Mouse (Mus musculus): ENCODE measurements around the gene Dst.

Dst gene

DNA sequence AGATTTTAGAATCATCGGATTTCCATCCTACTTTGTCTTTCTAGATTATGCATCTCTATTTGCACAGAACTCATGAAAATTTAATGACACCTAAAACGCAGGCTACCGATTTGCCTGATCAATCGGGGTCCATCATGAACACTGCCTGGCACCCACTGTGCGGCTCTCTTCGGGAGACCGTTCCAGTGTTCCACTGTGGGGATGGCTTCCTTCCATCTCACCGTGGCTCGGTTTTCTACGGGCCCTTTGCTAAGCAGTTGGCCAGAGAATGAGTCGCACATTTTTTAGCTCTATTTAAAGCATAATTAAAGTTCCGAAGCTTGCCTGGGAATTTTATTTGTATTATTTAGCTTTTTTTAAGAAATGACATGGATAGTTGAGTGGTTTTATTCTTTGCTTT, 72.4 kb downstream of the Dst start:
- no peak for DNase-seq

DNA sequence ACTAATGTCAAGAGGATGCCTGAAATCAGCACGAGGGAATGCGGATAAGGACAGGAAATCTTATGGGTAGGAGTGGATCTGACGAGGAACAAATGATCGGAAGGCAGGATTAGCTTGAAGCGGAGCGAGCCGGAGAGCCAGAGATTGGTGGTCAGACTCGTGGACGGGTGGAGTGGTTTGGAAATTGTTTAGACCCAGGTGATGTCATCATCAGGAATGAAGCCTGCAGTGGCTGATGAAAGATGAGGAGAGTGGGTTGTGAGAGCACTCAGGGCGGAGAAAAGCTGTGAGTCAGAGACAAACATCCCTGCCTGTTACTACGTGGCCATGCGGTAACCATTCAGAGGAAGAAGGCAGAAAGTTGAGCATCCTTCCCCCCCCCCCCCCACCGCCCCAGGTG, 81.6 kb downstream of the Dst start:
- DNase-seq, result no peak

DNA sequence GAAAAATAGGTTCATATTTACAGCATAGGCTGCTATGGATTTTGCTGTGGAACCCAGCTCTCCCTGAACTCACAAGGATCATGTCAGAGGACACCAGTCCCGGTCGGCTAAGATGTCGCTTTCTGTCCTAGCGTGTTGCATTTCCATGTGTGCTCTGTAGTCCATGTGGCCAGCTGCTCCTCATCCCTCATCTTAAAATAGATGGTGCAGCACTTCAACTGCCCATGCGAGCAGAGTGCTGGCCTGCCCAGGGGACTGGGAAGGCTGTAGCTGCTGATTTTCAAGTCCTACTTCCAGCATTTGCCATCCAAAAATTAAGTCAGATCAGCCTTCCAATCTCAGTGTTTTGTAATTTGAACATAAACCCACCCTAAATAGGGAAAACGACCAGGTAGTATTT, 83.0 kb downstream of the Dst start:
- DNase-seq, result no peak

DNA sequence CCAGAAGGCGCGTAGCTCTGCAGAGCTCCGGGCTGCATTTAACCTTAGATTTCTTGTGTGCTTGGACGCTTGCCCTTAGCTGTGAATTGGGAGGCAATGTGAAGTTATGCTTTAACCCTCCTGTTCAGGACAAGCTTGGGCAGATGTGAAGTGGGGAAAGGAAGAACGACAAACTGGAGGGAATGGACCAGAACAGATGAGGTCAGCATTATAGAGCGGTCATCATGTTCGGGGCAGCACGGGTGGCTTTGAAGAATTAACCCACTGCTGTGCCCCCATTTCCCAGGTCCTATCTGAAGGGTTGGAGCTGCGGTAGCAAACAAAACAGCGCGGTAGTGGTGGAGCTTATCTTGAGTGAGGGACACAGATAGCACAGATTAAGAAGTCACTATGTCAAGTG, 84.8 kb downstream of the Dst start:
- DNase-seq, result peak; percentile 33 to 35

DNA sequence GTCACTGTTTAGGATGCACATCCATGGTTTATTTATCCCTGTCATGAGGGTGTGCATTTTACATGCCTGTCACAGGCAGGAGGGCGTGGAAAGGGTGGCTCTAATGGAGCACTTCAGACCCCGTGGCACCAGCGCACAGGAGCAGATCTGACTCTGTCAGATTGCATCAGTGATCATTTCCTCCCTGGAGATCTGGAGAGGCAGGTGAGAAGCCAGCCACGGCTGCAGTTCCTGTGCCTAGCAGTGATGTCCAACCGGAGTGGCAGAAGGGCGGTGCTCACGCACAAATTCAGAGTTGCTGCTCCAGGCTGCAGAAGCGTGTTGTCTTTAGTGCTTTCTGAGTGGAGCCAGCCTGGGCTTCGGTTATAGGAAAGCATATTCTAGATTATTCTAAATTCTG, 86.2 kb downstream of the Dst start:
- no peak for DNase-seq

DNA sequence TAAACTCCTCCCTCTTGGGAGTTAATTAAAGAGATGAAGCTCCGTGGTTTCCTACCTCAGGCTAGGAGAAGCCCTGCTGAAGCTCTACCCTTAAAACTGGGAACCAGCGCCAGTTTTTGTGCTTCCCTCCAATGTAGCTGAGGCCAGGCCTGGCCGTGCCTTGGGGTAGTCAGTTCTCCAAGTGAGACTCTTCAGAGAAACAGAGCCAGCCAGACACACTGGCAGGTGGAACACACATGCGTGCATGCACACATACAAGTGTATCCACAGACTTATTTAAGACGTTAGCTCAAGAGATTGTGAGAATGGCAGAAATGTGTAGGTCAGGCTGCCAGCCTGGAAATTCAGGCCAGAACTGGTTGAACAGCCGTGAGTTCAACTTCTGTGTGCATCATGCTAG, 87.4 kb downstream of the Dst start:
- DNase-seq, result no peak

DNA sequence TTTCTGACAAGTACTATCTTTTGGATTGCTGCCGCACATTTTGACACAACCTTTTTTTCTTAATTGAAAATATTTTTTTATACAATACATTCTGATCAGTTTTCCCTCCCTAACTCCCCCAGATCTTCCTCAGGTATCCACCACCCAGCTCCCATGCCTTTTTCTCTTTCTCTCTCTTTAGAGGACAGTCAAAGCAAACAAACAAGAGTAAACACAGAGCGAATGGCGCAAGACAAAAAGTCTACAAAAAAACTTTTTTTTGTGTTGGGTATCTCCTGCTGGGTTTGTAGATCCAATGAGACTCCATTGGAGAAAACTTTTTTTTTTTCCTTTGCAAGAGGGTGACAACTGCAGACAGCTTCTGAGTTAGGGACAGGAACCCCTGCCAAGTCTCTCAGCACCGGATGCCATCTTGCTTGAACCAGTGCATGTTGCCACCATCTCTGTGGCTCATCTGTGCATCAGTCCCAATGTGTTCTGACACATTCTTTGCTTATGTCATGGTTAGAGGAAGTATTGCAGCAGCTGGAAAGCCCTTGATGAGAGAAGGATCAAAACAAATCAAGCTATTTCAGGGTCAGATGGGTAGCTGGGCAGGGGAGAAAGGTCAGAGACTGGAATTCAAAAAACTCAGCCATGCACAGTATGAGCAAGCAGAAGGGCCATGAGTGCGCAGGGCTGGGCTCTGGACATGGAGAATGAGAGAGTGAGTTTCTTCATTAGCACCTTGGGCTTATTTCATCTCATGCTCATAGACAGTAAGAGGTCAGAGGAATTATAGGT, 88.3 kb downstream of the Dst start:
- DNase-seq, result no peak

DNA sequence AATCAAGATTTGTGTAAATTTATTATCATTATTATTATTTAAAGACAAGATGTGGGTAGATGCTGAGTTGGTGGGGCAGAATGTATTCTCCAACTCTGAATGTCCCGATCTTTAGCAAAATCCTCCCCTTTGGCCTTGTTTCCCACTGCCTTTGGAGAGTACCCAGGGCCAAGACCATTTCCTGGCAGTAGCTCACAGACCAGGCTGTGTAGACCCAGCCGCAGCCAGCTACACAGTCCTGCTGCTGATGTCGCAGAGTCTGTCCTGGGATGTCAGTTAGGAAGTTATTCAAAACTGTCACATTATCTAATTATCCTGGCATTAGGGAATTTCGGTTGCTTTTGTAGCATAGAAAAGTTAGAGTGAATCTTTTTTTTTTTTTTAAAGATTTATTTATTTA, 94.3 kb downstream of the Dst start:
- DNase-seq, result no peak

DNA sequence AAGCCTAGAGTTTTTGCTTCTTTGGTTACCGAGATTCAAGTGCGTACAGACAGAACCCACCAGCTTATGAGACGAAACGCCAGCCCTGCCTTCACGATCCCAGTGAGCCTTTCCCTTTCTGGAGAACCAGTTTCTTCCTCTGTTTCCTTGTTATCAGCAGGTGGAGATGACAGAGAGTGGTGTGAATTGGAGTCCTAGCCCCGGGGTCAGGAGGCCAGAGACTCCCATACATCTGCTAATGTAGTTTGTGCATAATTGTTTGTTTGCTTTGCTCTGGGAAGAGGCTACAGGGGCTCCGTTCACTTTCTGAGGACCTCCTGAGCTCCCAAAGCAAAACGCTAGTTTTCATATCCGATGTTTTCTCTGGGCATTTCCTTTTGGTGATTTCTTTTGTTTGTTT, 94.9 kb downstream of the Dst start:
- DNase-seq, result no peak

DNA sequence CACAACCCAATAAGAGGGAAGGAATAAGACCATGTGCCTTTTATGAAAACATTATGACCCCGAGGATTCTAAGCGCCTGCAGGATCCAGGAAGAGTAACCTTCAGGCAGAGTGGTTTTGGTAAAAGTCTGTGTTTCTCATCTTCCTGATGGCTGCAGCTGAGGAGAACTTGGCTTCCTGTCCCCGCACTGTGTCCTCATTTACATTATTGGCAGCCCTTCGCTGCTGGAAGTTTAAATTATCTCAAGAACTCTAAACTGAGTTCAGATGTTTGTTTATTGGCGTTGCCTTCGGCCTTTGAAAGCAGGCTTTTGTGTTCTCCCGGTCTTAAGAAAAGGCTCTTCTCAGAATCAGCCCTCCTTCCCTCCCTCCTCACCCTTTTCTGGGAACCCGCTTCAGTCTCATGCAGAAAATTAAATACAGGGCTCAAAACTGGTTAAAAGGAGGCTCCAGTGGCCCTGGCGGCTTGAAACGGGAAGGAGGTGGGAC, 97.3 kb downstream of the Dst start:
- DNase-seq, result no peak

DNA sequence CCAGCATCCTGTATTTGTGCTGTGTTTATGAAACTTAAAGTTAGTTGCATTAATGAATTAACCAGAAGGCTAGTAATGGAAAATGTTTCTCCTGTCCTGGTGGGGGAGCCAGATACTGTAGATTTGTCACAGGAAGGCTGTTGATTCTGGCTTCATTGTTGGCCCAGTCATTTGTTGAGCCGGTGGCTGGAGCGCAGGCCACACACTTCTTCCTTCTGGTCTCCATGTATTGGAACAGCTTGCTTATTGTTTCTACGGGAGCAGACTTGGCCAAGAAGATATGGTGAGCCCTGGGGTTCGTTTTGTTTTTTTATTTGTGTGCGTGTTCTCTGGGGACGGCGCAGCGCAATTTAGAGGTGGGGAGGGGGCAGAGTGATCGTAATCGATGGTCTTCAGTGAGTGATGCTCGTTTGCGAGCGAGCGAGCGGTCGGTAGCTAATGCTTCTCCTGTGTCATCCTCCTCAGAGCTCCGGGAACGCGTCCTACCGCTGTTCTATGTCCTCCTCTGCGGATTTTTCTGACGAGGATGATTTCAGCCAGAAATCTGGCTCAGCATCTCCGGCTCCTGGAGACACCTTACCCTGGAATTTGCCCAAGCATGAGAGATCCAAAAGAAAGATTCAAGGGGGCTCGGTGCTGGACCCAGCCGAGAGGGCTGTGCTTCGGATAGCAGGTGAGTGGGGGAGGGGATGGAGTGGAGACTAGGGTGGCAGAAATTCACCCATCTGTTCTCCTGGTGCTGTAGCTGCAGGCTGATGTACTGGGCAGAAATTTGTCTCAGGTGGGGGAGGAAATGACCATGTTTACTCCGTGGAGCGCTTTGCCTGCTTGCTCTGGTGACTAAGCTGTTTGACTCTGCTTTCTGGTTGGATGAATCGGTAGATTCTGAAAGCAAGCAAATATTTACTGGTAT, 98.0 kb downstream of the Dst start:
- DNase-seq, result peak; percentile 62 to 63

DNA sequence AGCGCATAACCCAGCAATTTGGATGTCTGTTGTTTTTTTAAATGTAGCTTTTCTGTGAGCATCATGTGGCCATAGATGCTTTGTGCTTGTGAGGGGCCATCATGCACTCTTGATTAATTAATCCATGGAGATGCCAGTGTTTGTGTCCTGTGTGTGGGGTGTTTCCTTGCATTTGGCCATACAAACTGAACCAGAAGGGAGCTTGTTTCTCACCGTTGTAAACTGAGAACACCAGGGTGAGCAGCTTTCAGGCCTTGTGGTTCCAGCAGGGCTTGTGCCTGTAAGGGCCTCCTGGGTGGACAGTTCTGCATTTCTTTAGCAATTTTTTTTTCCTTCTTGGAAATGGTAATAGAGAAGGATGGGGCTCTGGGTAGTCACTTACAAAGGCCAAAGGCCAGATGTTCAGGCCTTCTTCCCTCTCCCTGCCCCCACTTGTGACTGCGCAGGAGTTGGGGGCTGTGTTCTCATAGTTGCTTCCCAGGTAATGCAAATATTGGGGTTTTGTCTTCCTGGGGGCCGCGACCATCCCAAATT, 98.9 kb downstream of the Dst start:
- DNase-seq, result no peak

DNA sequence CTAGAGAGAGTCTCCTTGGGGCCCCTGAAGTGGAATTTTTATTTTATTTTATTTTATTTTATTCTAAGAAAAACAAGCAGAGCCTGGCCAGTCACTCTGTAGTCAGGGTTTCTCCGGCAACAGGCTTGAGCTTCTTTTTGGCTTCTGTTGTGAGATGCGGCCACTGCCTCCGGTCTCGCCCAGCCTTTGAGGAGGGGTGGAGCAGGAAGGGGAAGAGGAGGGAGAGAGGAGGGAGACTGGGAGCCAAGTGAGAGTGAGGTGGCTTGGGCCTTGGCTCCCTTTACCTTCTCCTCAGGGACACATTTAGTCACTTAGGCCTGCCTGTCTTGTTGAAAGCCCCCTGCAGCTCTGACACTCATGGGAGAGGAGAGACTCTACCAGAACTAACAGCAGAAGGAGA, 99.4 kb downstream of the Dst start:
- DNase-seq, result no peak

DNA sequence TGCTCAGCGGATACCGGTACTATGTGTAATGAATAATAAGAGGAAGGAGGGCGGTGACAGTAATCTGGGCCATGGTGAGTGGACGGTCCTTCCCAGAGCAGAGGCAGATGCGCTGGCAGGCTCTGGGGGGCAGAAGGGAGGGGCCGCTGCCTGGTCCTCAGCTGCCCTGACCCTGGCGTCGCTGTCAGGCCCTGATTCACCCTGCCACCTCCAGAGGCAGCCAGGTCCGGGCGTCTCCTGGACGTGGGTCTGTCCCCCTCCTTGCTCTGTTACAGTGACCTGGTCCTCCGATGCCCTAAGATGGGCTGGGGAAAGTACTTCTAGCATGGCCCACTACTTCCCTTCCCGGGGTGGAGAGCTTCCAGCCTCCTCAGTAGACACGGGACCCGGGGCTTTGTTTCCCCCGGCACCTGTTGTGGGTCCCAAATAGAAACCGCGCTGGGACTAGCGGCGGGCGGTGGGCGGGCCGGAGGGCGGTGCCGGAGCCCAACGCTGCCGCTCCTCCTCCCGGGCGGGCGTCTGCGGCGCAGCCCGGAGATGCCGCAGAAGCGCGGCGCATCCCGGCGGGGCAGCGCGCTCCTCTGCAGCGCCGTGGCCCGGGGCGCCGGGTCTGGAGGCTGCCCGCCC, 103.1 kb downstream of the Dst start:
- peak; percentile 20 to 33 for DNase-seq

DNA sequence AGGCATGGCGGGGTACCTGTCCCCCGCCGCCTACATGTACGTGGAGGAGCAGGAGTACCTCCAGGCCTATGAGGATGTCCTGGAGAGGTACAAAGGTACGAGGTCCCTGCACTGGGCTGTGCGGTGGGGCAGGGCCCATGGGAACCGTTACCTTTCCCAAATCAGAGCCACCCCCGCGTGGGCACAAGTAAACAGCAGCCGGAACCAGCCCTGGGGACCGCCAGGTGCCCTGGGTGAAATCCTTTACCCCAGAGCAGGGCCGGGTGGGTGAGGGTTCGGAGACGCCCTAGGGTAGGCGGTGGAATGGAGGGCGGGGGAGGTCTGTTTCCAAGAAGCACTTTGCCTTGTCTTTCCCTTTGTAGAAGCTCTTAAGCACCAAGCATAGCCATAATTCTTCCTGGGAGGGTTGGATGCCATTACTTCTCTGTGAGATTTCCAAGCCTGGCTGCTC, 103.8 kb downstream of the Dst start:
- no peak for DNase-seq

DNA sequence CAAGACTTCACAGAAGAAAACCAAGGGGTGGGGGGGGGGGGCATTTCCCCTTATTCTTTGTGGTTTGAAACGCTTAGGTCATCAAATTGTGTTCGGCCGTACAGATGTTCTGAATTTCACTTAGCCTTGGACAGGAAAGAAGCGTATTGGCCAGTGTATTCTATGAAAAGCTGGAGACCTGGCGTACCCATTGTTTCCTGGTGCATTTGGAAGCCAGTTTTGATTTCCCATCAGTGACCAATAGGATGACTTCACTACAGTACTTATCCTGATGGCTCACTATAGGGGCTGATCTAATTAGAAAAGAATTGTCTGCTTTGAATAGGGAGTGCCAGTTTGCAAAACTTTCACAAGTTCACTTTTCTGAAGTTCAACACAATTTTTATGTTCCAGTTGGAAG, 105.5 kb downstream of the Dst start:
- DNase-seq, result no peak

DNA sequence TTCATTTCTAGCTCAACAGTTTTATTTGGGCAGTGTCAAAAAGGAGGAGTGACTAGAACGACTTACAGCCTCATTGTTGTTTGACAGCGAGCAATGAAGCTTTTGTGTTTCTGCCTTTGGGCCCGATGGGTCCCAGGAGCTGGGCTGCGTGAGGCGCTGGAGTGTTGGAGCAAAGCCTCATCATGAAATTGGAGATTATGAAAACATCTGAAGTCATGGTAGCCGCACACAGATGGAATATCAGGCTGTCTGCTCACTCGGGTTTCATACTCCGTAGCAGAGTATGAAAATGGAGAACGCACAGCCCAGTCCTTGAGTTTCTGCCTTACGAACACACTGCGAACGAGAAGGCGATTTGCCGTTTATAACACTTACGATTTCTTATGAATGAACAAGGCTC, 108.8 kb downstream of the Dst start:
- DNase-seq, result no peak

DNA sequence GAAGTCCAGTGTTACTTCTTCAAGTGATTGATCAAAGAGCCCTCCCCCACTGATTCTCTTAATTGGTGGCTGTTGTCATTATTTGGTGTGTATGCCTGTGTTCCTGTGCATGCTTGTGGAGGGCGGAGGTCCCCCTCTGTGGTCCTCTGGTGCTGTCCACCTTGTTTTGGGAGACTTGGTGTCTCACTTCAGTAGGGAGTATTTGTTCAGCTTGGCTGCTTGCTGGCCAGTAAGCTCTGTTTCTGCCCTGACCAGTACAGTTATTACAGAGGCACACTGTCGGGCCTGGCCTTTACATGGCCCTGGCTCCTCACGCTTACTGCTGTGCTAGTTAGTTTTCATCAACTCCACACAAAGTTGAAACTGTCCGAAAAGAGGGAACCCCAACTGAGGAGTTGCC, 109.3 kb downstream of the Dst start:
- DNase-seq, result no peak

DNA sequence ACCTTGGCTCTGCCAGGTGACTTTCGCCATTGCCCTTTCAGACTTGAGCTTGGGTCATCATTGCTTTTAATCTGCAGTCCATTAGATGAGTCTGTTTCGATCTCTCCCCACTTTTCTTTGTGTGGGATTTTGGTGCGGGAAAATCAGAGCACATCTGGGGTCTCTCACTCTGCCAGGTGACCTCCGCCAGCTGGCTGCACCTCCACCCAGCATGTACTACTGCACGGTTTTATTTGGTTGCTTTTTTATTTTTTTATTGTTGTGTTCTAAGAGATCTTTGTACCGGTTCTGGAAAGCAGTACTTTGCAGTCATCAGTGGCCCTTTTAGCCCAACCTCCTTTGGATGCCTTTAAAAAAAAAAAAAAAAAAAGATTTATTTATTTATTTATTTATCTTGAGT, 112.6 kb downstream of the Dst start:
- DNase-seq, result no peak

DNA sequence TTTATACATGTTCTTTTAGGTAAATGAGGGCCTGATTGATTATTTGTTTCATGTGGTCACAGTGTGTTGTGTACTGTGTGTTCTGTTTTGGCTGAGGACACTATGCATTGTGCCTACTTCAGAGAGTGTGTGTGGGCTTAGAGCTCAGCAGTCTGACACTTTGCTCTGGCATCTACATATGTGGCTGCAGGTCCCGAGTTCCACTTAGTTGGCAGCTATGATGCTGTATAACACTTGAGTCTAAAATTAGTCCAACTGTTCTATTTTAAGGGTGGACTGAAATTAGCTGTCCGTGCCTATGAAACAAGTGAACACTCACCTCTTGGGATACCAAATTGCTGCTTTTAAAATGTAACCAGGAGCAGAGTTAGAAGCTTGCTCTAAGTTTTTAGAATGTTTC, 113.5 kb downstream of the Dst start:
- no peak for DNase-seq

DNA sequence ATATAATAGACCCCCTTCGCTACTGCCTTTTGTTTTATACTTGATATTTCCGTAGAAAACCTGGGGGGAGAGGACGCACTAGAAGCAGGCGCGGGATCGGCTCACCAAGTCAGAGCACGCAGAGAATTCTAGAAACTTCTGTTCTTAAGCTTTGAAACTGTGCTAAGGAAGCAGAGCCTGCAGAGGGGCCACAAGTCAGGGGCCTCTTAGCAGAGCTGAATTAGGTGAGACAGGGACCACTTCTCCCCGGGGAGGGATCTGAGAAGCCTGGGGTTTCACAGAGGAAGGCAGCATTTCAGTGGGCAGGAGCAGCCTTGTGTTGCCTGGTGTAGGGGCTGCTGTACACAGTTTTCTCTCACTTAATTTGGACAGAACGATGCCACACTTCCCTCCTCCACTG, 115.1 kb downstream of the Dst start:
- no peak for DNase-seq

DNA sequence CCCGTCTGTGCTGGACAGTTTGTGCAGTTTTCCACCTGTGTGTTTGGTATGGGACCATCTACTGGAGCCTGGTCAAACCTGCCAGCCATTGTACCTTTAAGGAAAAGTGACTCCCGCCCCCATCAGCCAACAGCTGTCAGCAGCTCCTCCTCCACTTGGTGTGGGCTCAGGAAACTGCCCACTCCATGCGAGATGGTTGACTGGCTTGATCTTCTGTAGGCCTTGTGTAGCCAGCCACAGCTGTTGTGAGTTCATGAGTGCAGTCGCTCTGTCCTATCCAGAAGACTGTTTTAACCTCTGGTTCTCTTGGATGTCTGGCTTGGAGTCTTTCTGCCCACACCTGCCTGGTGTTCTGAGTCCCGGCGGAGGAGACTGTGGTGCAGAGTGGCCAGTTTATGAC, 117.9 kb downstream of the Dst start:
- no peak for DNase-seq

DNA sequence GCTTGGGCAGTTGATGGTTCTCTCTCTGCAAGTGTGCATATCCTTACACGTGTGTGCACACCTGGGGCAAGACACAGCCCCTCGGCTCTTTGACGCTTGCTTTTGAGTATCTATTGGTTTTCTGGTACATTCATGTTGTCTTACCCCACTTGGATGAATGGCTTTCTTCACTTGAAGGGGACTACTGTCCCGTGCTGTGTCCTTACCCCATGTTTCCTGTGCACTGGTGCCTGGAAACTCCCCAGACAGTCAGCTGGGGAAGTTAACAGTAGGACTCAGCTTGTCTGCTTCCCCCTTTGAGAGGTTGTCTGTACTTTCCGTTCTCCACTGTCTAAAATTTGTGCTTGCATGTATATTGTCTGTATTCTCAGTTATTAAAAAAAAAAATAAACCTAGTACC, 120.7 kb downstream of the Dst start:
- DNase-seq, result no peak
